Mouse (Mus musculus): ENCODE measurements around the gene Cnih3.

- TF ChIP-seq HCFC1 (IDR thresholded peaks at IDR 0.05; ENCODE audit: borderline replicate concordance, insufficient read depth, low read length): no peak
- TF ChIP-seq ZC3H11A (IDR thresholded peaks at IDR 0.05; ENCODE audit: borderline replicate concordance, low read depth, low read length): no peak
- no peak for TF ChIP-seq MAFK (IDR thresholded peaks at IDR 0.05; ENCODE audit: insufficient read depth, low read depth, low read length)
- no peak for TF ChIP-seq CHD2 (IDR thresholded peaks at IDR 0.05; ENCODE audit: low read depth, low read length)
- TF ChIP-seq ZNF384 (IDR thresholded peaks at IDR 0.05; ENCODE audit: low read depth, low read length): no peak
Observed at GRCm38 (mm10) chr1:181372306-181372705, 19.9 kb downstream of the Cnih3 start.

Data from ES-E14 (cell line).